Mouse (Mus musculus) embryonic fibroblast, embryonic 13.5 days (primary cell): Measurements from ENCODE around the gene Cdk12.

Source experiments
- CTCF ChIP-seq: IDR thresholded peaks from 2 replicates; pipeline ENCODE4 v1.5.1; 2011; ENCODE audit warnings: mild to moderate bottlenecking, control low read depth, low read length, moderate library complexity, borderline replicate concordance; ENCODE audit not compliant: insufficient read depth
- POLR2A ChIP-seq: IDR thresholded peaks from 2 replicates; pipeline ENCODE4 v1.6.1; 2011; ENCODE audit warnings: low read depth, mild to moderate bottlenecking, control low read depth, low read length, moderate library complexity

DNA sequence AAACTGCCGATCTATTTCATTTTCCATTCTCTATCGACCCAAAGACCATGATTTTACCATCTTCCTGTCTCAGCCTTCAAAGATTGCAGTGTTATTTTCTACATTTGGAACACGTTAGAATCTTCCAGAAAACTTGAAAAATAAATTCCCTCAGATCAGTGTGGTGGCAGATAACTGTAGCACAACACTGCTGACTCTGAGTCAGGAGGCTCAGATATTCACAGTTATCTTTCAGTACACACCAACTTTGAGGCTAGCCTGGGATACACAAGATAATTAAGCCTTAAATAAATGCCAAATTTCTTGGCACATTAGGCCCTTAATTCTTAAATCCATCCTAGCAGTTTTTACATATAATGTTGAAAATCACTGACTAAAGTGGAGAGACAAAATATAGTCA lies 41.6 kb downstream of the Cdk12 start:
- TF ChIP-seq POLR2A (no peak), CTCF (no peak)
